Mouse (Mus musculus) testis, adult 2 months (tissue): Measurements from ENCODE around the gene Fgf23. TPM values are rescaled to one million over a fixed set of nuclear protein-coding genes. Genes with fewer than 3 reads are reported as not detected.
A peak's percentile ranks its signal among the peaks of the same experiment; 100 is the strongest.

ENCODE experiments used
- H3K27ac ChIP-seq: fragments of 200-500 bp; 2 replicates; pipeline ENCODE4 v1.5.1; 2012; ENCODE audit warnings: low read depth, low read length; ENCODE audit not compliant: control insufficient read depth, insufficient read depth
- H3K27me3 ChIP-seq: fragments of 200-500 bp; 2 replicates; pipeline ENCODE4 v1.6.1; 2012; ENCODE audit warnings: mild to moderate bottlenecking, low read length, moderate library complexity; ENCODE audit not compliant: control insufficient read depth, insufficient read depth
- H3K36me3 ChIP-seq: fragments of 200-500 bp; 2 replicates; pipeline ENCODE4 v1.6.1; 2012; ENCODE audit warnings: mild to moderate bottlenecking, low read length; ENCODE audit not compliant: control insufficient read depth, insufficient read depth
- H3K4me1 ChIP-seq: fragments of 200-500 bp; 2 replicates; pipeline ENCODE4 v1.6.1; 2012; ENCODE audit warnings: low read length; ENCODE audit not compliant: control insufficient read depth, insufficient read depth
- H3K4me3 ChIP-seq: fragments of 200-500 bp; 2 replicates; pipeline ENCODE4 v1.5.1; 2012; ENCODE audit warnings: low read depth, mild to moderate bottlenecking, low read length, moderate library complexity, mixed read lengths; ENCODE audit not compliant: control insufficient read depth
- CTCF ChIP-seq: fragments of 200-500 bp; IDR thresholded peaks from 2 replicates; pipeline ENCODE4 v1.5.1; 2012; ENCODE audit warnings: low read depth, mild to moderate bottlenecking, inconsistent platforms, low read length, moderate library complexity; ENCODE audit not compliant: control insufficient read depth, insufficient read depth, insufficient replicate concordance
- POLR2A ChIP-seq: fragments of 200-500 bp; IDR thresholded peaks from 2 replicates; pipeline ENCODE4 v1.6.1; 2012; ENCODE audit warnings: low read depth, mild to moderate bottlenecking, inconsistent platforms, low read length, moderate library complexity; ENCODE audit not compliant: control insufficient read depth
- polyA plus RNA-seq: library from polyadenylated mRNA; depleted of rRNA; stranded (reverse); fragments of >200 nt; gene quantifications from 2 replicates; pipeline ENCODE4 v1.2.3, GENCODE M21; 2012

The Fgf23 gene
- polyA plus RNA-seq, 1 experiment: not detected

GRCm38 (mm10) chr6:127064815-127065214 is 7.9 kb upstream of the Fgf23 start:
- Histone ChIP-seq H3K4me3 (no peak overlapping the region), H3K4me1 (no peaks in the 10 kb centered on the region), H3K27ac (no peak overlapping the region), H3K36me3 (no peaks in the 10 kb centered on the region), H3K27me3 (no peaks in the 10 kb centered on the region)
- TF ChIP-seq CTCF (no peak), POLR2A (no peak)

GRCm38 (mm10) chr6:127079867-127080731 is 7.4 kb downstream of the Fgf23 start:
- no peaks in the 10 kb centered on the region for H3K36me3 ChIP-seq
- peaks cover 10% of the 10 kb centered on the region for H3K4me1 ChIP-seq
- TF ChIP-seq CTCF: no peak
- TF ChIP-seq POLR2A: no peak
- H3K27ac ChIP-seq: no peak overlapping the region
- H3K27me3 ChIP-seq: no peaks in the 10 kb centered on the region
- H3K4me3 ChIP-seq: peak overlapping the region; percentile 63

GRCm38 (mm10) chr6:127081820-127082219 is 9.1 kb downstream of the Fgf23 start:
- peaks cover 10% of the 10 kb centered on the region for H3K4me1 ChIP-seq
- no peak for TF ChIP-seq POLR2A
- no peak for TF ChIP-seq CTCF
- H3K27ac ChIP-seq: no peak overlapping the region
- H3K36me3 ChIP-seq: no peaks in the 10 kb centered on the region
- no peak overlapping the region for H3K4me3 ChIP-seq
- H3K27me3 ChIP-seq: no peaks in the 10 kb centered on the region

- TF ChIP-seq POLR2A (no peak), CTCF (no peak)
- H3K4me3 ChIP-seq: no peak overlapping the region
- no peak overlapping the region for H3K27ac ChIP-seq
- H3K36me3 ChIP-seq: no peaks in the 10 kb centered on the region
- H3K4me1 ChIP-seq: peaks cover 3% of the 10 kb centered on the region
- H3K27me3 ChIP-seq: no peaks in the 10 kb centered on the region
These were observed 14.0 kb downstream of the Fgf23 start for GRCm38 (mm10) chr6:127086739-127087138.

- Histone ChIP-seq H3K27me3 (no peaks in the 10 kb centered on the region), H3K4me1 (no peaks in the 10 kb centered on the region), H3K4me3 (no peak overlapping the region), H3K36me3 (no peaks in the 10 kb centered on the region), H3K27ac (no peak overlapping the region)
- peak; percentile 40; the same call in 1 of the 2 replicates for TF ChIP-seq CTCF
- TF ChIP-seq POLR2A: no peak
These were observed 21.9 kb downstream of the Fgf23 start for GRCm38 (mm10) chr6:127094565-127094964.

GRCm38 (mm10) chr6:127103506-127104275 is 31.0 kb downstream of the Fgf23 start:
- Histone ChIP-seq H3K4me1 (peaks cover 4% of the 10 kb centered on the region), H3K27me3 (no peaks in the 10 kb centered on the region), H3K27ac (no peak overlapping the region), H3K36me3 (no peaks in the 10 kb centered on the region; the same call in 1 of the 2 replicates), H3K4me3 (no peak overlapping the region)
- no peak for TF ChIP-seq POLR2A
- TF ChIP-seq CTCF: no peak

GRCm38 (mm10) chr6:127104396-127105029 is 31.8 kb downstream of the Fgf23 start:
- no peak overlapping the region for H3K4me3 ChIP-seq
- peaks cover 4% of the 10 kb centered on the region for H3K4me1 ChIP-seq
- H3K27me3 ChIP-seq: no peaks in the 10 kb centered on the region
- no peak overlapping the region for H3K27ac ChIP-seq
- TF ChIP-seq CTCF (no peak), POLR2A (no peak)
- H3K36me3 ChIP-seq: no peaks in the 10 kb centered on the region; the same call in 1 of the 2 replicates

- Histone ChIP-seq H3K27me3 (no peaks in the 10 kb centered on the region), H3K27ac (no peak overlapping the region), H3K4me3 (no peak overlapping the region), H3K36me3 (no peaks in the 10 kb centered on the region; the same call in 1 of the 2 replicates), H3K4me1 (peaks cover 6% of the 10 kb centered on the region)
- TF ChIP-seq CTCF (peak; percentile 49; the same call in 1 of the 2 replicates), POLR2A (no peak)
These were observed 32.4 kb downstream of the Fgf23 start for GRCm38 (mm10) chr6:127105107-127105506.
